Mouse (Mus musculus) right cerebral cortex, postnatal 25 days (tissue): ENCODE data around the gene Fam118a.
"Not testable (repeated sequence)": the region's sequence is repeated elsewhere in the genome, so short reads cannot be mapped to it uniquely, and the experiment has no call there.

Source experiments
- DNase-seq: peaks from one replicate; pipeline ENCODE4 v3.0.0; 2022

Fam118a gene

DNA sequence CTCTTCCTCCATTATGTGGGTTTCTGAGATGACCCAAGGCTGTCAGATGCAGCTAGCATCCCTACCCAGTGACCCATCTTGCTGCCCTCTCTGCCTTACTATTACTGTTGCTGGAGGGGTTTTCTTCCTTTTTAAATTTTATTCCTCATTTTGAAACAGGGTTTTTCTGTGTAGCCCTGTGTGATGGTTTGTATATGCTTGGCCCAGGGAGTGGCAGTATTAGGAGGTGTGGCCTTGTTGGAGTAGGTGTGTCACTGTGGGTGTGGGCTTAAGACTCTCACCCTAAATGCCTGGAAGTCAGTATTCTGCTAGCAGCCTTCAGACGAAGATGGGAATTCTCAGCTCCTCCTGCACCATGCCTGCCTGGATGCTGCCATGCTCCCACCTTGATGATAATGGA is at the start of gene Fam118a:
Gene Fam118a, plus strand, starts transcription at position 301 of the 400 bp plus-strand sequence.
- not testable (repeated sequence) for DNase-seq

- no peak for DNase-seq
These were observed 47.0 kb upstream of the Fam118a start for GRCm38 (mm10) chr15:84981609-84982313.

GRCm38 (mm10) chr15:84982888-84983287 is 45.9 kb upstream of the Fam118a start:
- no peak for DNase-seq

- no peak for DNase-seq
These were observed 45.0 kb upstream of the Fam118a start for GRCm38 (mm10) chr15:84983721-84984120.

- no peak for DNase-seq
These were observed 43.1 kb upstream of the Fam118a start for GRCm38 (mm10) chr15:84985516-84986160.

DNA sequence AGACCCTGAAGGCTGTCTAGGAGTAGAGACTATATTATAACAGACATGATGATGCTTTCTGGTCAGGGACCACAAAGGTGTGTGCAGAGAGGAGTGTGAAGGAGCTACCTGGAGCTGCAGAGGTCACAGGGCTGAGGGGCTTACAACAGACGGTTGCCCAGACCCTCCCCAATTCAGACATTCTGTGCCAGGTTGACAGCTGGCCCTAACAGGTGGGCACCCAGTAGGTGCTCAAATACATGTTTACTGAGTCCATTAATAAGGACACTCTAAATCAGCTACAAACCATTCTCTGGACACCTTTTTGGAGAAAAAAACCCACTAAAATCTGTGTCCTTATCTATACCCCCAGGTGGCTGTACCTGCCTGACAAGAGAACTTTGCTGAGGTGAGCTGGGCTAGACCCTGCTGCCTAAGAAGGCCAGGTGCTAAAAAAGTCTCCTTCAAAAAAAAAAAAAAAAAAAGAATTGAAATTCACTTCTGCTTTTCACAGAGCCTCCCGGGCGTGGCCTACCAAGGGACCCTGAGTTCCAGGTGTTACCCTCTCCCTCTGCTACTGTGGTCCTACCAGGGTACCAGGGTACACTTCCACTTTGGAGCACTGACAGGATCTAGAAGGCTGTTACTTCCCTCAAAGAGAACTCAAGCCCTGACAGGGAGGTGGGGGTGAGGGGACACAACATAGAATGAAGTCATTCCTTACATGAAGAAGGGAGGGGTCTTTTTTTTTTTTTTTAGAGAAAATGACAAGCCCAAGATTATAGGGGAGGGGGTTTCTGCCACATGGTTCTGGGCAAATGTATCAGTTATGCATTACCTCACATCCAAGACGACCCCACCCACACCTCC is 42.4 kb upstream of the Fam118a start:
- no peak for DNase-seq

- peak; percentile 59 for DNase-seq
These were observed 41.5 kb upstream of the Fam118a start for GRCm38 (mm10) chr15:84987020-84987815.

- DNase-seq, result peak; percentile 88
These were observed 40.6 kb upstream of the Fam118a start, which contains the start of gene 5031439G07Rik for GRCm38 (mm10) chr15:84987874-84988825. Gene 5031439G07Rik, minus strand, starts transcription at chr15:84988551.

GRCm38 (mm10) chr15:84989098-84989497 is 39.6 kb upstream of the Fam118a start:
- no peak for DNase-seq

GRCm38 (mm10) chr15:84989771-84990170 is 39.0 kb upstream of the Fam118a start:
- peak; percentile 30 for DNase-seq

- DNase-seq, result peak; percentile 20
These were observed 34.2 kb upstream of the Fam118a start for GRCm38 (mm10) chr15:84994498-84994897.

GRCm38 (mm10) chr15:84995041-84995440 is 33.7 kb upstream of the Fam118a start:
- DNase-seq, result no peak

DNA sequence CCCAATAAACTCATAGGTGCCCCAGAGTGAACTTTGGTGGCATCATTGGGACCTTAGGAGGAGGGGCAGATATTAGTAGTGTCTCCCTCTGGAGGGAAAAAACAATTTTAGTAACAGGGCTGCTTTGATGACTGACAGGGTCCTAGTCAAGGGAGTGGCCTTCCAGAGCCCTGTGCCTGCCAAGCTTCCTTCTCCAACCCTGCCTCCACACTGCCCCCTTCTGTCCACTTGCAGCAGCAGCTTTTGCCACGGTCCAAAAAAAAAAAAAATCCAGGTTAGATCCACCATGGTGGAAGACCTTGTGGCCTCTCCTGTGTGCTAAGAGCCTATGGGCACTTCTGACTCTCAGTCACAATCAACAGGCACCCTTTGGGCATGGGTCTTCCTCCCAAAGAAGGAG is 32.8 kb upstream of the Fam118a start:
- no peak for DNase-seq

DNA sequence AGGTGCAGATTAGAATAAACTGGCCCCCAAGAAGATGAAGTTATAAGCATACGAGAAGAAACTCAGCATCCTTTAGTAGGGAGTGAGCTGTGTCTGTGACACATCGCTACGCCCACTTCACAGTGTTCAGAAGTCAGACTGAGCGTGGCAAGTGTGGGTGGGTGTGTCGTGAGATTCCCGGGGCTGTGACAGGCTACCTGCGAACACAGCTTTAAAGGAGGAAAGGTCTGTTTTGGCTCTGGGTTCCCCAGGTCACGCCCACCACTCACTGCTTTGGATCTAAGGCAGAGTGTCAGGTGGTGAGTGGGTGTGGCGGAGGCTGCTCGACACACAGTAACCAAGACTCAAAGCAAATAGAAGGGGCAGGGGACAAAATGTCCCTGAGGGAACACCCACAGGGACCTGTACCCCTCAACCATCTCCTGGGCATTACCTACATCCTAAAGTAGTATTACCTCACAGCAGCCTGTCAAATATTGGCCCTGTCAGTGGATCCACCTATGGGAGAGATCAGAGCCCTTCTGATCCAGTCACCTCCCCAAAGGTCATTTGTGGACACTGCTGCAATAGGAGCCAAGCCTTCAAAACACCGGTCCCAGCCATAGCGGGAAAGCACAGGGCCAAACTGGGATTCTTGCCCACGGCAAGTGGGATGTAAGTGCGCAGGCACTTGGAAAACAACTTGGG is 30.8 kb upstream of the Fam118a start:
- DNase-seq, result peak; percentile 69

GRCm38 (mm10) chr15:84999911-85000310 is 28.8 kb upstream of the Fam118a start:
- no peak for DNase-seq

DNA sequence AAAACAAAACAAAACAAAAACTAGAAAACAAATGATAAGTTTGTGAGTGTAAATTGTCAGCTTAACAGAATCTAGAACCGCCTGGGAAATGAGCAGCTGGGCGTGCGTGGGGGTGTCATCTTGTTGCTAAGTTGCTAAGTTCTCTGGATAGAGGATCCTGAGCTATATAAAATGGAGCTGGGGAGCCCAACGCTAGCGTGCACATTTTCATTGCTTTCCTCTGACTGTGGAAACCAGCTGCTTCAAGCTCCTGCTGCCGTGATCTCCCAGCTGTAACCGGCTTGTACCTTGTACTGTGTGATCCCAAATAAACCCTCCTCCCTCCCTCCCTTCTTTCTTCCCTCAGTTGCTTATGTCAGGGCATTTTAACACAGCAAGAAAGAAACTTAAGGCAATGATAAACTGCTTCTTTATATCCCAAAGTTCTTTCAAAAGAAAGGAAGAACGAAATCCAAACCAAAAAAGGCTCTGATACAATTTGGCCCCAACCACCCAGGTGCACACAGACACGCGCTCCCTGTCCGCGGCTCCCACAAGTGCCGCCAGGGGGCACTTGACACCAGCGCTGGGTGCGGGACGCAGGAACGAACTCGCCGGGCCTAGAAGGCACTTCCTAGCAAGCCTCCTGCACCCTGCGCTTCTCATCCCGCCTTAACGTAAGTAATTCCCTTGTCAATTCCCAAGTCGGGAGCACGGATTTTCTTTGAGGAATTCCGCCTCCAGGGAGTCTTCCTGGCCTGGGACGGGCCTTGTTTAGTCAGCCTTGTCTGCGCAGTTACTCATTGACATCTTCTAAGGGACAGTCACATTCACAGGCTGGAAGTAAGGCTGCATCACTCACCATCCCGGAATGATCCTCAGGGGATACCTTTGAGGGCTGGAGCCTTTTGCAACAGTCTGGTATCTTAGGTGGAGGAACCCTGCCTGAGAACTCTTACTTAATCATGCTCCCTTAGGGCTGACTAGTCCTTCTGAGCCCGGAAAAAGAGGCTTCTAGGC is 27.5 kb upstream of the Fam118a start:
- peak; percentile 71 for DNase-seq

DNA sequence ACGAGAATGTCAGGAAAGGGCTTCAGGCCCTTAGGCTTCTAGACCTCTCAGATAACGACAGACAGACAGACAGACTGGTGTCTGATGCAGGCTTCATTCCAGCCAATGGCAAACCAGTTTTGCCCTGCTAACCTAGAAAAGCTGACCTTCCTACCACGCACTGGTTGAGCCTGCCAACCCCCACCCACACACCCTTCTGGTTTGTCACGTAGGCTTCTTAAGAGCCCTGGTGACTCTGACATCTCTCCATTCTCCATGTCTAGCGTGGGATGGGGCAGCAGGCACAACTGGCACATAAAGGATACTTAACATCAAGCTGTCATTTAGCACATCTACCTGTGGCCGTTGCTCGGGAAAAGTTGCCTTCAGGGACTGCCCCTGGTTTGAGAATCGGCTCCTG is 19.1 kb upstream of the Fam118a start:
- DNase-seq, result no peak

DNA sequence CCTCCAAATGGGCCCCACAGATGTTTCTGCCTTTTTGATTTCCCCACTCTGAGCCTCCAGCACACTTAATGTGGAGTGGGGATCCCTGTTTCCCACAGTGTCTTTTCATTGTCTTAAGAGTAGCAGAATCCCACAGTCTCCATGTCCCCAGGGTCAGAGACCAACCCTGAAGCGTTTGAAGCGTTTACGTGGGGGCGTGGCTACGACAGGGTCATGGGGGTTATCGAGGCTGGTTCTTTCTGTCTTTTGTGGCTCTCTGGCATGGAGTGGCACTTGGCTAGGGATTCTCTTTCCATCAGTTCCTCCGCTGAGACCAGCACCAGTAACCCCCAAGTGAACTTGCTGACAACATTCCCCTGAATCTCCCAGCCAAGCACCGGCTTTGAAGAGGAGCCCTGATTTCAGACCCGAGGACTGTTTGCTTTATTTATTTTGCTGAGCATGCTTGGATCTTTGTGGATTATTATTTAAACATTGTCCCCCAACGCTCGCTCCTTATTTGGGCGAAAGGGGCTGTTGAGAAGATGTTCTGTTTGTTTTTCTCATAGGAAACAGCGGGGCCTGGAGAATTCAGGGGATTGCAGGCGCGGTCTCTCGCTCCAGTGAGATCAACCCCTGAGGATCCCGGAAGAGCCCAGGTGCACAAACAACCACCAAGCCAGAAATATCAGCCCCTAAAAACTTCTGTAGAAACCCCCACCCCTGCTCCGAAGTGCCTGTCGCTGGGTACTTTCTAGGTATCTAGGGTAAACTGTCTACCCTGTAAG is 16.7 kb upstream of the Fam118a start:
- DNase-seq, result no peak

DNA sequence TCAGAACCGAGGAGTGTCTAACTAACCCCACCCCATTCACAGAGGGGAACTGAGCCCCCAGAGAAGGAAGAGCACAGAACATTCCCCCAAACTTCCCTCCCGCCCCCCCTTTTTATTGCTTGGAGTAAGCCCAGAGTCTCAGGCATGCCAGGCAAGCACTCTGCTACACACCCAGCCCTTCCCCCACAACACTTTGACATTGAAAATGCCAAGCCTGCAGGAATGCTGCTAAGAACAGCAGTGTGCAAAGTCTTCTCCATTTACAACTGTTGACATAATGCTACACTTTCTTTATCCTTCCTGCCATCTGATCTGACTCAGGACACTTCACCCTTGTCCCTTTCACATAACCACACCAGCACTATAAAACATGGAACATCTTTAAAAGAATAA is 16.1 kb upstream of the Fam118a start:
- no peak for DNase-seq
